Mouse (Mus musculus) heart, adult 9 months (tissue): ENCODE measurements around the gene Fam81a.

Experiments
- DNase-seq, 2 experiments: peaks; one replicate each; pipeline ENCODE4 v3.0.0; 2022; ENCODE audit warnings: low spot score in 2 of 2

The Fam81a gene

DNA sequence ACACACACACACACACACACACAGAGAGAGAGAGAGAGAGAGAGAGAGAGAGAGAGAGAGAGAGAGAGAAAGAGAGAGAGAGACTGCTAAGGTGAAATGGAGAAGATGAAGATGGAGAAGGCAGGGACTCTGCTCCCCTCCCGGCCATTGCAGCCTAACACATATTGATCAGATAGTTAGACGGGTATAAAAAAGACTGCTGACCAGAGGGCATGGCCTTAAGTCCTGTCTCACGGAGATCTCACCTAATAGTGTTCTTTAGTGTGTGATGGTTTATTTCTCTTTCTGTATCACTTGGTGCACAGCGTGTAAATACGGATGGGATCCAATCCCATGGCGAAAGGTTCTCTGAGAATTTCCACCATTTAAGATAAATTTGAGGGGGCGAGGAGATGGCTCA, at the start of gene Fam81a:
TSS of gene Fam81a (minus strand) at position 101 of the 400 bp plus-strand sequence.
- no peak for DNase-seq

DNA sequence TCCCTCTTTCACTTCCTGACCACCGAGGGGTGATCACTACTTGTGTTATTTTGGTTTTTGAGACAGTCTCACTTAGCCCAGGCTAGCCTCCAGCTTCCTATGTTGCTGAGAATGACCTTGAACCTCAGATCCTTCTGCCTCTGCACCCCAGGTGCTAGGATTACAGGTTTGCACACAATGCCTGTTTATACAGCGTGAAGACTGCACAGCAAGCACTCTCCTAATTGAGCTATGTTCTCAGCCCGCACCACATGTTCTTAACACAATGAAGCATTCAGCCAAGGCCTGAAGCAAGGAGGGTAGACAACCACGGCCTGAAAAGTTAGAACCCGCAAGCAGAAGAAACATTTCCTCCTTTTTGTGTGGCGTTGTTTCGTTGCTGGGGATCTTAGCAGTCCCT, 40.3 kb upstream of the Fam81a start:
- no peak for DNase-seq

DNA sequence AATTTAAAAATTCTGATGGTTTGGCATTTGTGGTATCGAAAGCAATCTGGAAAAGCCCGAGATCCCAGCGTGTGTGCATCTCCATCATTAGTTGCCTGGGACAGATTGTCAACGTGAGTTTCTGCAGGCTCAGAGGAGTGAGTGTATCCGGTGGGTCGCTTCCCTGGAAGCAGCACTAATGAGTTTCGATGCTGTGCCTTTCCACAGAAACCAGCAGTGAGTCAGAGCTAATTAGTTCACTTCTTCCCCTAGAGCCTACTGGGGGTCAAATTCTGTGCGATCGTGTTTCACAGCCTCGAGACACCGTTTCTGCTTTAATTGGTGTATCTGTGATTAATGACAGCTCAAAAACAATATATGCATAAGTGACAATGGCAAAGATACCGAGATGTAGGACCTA, 39.4 kb upstream of the Fam81a start:
- no peak for DNase-seq

DNA sequence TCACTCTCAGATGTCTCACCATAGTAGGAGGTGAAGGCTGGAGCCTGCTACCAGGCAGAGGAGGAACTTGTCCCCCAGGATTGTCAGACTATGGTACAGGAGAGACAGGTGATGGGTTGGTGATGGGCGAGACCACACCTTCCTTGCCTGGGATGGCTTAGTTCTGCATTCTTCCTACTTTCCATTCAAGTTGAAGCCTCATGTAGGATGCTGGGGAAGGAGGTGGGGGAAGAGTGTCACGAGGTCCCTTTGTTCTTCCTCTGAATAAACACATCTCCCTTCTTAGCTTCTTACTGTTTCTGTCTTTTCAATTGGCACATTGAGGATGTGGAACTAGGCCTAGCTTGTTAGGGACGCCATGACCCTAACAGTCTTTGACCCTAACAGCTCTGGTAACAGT, 33.9 kb upstream of the Fam81a start:
- no peak for DNase-seq

DNA sequence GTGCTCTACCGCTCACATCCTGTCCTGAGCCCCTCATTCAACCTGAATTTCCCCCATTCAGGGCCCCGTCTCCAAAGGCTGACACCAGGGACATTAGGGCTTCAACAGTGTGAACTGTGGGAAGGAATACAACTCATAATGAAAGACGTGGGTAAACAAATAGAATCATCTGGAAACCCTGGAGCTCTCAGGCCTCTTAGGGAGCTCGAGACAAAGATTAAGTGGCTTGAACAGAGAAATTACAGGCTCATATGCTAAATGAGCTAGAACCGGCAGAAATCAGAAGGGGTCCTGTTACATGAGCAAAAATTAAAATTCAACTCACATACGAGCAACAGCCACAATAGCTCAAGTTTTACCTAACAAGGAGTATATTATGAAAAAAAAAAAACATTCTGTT, 32.5 kb upstream of the Fam81a start:
- no peak for DNase-seq

DNA sequence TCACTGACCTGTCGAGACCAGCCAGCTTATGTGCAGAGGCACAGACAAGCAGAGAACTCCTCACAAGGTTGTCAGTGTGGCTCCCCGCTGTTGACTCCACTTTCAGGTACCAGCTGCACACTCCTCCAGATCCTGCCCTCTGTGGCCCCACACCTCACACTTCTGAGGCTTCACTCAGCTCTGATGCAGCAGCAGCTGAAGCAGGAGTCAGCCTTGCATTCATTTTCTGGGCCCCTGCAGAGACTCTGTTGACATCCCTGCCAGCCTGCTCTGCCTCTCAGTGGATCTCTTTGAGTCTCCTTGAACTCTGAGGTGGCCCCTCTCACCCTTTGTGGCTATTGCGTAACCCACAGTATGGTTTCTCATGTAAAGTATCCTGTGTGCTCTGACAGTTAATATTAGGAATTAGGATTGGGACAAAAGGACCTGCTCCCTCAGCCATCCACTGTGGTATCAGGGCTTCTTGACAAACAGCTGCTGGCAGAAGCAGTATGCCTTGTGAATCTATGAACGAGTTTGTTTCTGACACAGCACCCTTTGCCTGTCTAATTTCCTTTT, 32.0 kb upstream of the Fam81a start:
- no peak for DNase-seq

DNA sequence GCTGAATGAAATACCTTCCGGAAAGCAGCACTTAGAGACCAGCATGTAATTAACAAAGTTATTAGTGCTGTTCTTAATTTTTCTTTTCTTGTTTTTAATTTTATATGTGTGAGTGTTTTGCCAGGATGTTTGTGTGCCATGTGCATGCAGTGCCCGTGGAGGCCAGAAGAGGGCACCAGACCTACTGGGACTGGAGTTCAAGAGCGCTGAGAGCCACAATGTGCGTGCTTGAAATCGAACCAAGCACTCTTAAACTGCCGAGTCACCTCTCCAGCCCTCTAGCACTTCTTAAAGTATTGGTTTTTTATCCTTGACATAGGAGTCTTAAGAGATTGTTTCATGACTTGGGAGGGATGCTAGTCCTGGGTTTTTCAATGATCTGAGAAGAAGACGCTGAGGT, 26.6 kb upstream of the Fam81a start:
- no peak for DNase-seq

DNA sequence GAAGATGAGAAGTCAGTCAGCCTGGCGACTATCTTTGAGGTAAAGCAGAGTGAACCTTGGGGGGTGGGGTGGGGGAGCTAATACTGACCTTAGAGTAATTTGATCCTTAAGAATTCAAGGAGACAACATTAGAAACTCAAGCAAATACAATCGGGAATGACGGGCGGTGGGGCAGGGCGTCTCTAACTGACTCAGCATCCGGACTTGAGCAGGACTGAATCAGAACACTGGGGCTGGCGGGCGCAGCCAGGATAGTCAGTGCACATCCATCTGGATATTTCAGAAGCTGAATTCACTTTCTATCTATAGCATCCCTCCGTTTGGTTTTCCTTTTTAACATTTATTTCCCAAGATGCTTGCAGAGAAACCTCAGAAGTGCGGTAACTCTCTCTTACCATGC, 17.7 kb upstream of the Fam81a start:
- DNase-seq, result no peak

DNA sequence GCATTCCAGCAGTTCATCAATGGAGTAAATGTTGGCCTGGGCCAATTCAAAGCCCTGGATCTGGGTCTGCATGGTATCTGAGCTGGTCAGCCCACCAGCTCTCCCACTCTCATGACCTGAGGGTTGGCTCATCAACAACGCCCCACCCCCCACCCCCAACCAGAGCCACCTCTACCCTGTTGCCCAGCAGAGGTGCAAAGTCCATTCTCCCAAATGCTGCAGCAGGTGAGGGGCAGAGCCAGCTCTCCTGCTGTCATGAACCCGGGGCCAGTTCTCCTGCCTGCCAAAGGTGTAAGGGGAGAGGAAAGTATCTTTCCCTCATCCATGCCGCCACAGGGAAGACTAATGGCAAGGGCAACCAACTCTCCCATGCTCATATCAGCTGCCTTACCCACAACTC, 5.3 kb upstream of the Fam81a start:
- no peak for DNase-seq

DNA sequence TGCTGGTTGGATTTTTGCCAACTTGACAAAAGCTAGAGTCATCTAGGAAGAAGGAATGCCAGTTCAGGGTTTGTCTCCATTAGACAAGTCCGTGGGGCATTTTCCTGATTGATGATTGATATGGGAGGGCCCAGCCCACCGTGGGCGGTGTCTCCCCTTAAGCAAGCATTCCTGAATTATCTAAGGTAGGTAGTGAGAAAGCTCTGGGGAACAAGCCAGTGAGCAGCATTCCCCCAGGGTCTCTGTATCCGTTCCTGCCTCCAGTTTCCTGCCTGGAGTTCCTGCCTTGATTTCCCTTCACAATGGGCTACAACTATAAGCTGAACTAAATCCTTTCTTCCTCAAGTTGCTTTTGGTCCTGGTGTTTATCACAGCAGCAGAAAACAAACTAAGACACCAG, 3.1 kb upstream of the Fam81a start:
- DNase-seq, result no peak

DNA sequence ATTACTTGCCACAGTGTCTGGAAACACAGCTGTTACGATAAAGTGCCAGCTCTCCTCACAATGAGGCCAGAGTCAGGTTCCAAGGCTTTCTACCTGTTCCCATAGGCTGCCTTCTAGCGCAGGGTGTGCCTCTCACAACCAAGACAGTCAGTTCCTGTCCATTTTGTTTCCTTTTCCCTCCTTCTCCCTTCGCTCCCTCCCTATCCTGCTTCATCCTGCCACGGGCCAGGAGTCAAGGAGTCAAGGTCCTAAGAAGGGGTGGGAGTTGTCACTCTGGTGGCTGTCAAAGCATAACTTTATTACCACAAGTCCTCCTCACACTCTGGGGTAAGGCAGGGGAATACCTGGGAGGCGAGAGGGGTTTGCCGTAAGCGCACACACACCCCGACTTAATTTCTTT, 966 bp upstream of the Fam81a start:
- DNase-seq, result no peak

DNA sequence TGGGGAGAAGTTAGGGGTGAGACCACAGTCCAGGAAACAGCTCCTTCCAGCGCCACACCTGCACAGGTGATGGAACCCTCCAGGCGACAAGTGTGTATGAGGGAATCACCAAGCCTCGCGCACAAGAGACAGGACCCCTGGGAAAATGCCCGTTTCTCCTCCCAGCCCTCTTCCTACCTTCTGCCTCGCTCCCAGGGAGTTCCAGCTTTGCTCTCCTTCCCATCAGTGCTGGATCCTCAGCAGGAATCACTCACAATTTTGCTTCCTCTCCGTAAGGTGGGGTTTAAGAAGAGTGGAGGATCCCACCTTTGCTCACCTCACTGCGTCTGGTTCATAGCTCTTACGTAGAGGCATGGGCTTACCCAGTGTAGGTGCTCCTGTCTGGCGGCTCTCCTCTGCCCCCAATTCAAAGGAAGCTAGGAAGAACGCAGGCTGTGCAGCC, 454 bp downstream of the Fam81a start:
- no peak for DNase-seq

DNA sequence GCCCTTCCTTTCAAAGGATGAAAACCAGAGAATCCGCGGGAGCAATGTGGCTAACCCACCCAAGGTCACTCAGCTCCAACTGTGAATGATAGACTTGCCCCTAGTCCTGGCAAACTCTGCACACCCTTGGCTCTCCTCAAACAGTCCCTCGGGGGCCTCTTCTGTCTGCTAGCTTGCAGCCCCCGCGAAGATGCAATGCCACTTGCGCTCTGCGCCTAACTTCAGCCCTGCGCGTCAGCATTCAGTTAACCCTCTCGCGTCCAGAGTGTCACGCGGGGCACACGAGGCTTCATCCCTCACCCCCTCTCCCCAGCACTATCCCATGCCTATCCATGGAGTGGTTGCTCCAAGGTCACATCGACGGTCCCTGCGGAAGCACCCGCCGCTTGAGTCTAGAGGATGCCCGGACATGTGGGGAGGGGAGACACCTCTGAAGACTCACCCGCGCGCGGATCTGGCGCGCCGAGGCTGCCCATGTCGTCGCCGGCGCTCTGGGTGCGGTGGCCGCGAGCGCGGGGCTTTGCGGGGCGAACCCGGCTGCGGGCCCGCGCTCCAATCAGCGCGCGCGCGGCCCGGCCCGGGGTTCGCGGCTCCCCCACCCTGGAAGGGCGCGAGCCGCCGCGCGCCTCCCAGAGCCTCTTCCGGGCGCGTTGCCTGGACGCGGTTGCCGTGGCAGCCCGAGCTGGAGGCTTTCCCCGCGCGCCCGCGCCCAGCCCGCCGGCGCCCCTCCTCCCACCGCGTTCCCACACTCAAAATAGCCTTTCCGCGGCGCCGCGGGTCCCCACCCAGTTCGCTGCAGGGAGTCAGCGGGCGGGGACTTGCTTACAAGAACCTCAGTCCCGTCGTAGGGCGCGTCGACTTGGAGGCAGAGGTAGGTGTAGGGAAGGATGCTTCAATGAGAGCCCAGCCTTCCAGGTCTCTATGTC, 1.2 kb downstream of the Fam81a start:
- DNase-seq, result peak; percentile 57 to 74

DNA sequence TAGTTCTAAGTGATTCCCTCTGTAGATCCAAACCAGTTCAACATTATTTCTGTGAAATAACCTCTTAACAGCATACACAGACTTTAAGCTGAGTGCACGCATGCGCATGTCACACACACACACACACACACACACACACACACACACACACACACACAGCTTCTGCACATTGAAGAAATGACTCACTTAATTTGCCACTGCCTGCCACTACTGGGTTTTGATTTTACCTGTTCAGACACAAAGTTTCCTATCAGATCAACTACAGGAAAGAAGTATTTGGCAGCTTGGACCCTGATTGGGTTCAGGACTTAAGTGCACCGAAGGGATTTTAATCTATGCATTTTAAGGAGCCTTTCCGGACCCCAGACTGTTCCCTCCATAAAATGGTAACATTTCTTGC, 2.0 kb downstream of the Fam81a start:
- DNase-seq, result no peak

DNA sequence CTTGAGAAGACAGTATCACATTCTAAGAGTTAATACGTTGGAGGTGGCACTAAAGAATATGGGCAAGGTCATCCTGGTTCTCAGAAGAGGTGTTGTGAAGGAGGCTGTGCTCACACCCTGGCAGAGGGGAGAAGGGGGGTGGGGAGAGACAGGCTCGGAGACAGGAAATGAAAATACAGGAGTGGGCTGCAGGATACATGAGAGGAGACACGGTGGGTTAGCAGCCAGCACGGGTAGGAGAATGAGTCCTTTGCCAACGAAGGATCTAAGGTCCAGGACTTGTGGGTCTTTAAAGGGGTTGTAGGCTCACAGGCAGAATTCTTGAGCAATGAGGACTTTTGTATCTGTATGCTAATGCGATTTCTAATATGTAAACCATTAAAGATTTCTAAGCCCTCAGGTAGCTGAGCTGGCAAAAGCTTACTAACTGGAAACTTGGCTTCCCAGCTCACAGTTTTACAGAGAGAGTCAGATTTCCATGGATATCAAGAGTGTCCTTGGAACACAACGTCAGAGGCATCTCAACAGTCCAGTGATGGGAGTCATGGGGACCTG, 3.0 kb downstream of the Fam81a start:
- DNase-seq, result no peak

DNA sequence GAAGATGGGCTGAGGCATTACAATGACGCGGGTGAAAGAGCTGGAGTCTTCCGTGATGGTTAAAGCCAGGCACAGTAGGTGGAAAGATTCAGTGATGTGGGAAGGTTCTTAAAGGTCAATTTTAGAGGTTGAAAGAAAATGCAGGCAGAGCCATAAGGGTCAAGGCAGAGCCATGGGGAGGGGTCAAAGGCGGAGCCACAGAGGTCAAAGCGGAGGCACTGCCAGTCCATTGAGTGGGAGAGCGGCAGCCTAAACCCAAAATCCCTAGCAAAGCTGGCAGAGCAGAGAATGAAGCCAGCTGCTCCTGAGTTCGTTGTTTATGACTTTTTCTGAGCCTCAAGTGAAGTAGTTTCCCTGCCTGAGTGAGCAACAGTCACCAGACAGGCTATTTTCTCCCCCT, 3.8 kb downstream of the Fam81a start:
- no peak for DNase-seq

DNA sequence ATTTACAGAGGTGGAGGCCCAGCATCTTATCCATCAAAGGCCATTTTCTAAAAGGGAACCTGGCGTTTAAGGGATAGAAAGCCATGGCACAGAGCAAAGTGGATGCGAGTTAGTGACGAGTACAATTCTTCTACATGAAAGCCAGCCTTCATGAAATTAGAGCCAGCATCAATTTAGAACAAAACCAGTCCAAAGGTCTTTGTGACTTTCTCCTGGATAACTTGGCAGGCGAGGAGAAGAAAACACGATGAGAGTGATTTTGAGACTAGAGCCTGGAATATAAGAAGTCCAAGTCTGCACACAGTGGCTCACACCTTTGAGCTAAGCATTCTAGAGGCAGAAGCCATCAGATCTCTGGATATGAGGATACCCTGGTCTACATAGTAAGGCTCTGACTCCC, 4.4 kb downstream of the Fam81a start:
- DNase-seq, result no peak

DNA sequence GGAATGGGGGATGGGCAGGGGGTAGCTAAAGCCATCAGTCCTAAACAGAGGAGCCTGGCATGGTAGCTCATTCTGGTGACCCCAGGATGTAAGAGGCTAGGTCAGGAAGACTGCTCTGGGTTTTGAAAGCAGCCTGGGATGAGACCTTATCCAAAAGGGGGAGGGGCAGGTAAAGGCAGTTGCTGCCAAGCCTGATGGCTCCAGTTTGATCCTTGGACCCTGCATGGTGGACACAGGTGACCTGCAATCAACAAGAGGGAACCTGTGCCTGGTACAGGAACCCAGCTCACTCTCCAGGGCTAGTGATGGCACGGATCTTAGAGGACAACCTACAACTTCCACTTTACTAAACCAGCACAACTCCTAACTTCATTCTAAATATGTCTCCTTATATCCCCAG, 7.2 kb downstream of the Fam81a start:
- no peak for DNase-seq

DNA sequence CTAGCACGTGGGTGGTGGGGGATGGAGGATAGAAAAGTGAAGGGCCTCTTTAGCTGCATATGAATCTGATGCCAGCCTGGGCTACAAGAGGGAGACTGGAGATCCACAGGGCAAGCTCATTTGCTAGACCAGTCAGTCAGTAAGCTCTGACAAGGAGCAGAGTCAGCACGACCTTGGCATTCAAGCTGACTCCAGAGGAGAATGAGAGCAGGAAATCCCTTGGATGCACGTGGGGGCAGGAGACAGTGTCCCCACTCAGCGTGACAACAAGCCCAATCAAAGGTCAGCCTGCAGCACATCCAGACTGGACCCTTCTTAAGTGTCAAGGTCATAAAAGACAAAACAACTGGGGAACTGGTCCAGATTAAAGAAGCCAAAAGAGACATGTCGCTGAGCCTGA, 7.6 kb downstream of the Fam81a start:
- no peak for DNase-seq

DNA sequence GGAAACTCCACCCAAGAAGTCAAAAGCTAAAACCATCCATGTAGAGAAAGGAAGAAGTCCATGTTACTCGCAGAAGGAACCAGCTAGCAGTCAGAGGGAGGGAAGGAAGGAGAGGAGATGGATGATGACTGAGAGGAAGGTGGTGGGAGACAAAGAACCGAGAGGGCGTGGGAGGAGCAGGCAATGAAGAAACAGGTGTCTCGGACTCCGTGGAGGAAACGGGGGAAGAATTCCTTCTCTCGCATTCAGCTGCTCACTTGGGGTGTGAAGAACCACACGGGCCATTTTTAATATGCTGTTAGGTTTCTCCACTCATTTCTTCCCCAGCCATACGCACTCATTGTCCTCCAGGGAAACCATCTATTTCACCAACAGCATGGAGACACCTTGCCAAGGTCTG, 8.1 kb downstream of the Fam81a start:
- no peak for DNase-seq

DNA sequence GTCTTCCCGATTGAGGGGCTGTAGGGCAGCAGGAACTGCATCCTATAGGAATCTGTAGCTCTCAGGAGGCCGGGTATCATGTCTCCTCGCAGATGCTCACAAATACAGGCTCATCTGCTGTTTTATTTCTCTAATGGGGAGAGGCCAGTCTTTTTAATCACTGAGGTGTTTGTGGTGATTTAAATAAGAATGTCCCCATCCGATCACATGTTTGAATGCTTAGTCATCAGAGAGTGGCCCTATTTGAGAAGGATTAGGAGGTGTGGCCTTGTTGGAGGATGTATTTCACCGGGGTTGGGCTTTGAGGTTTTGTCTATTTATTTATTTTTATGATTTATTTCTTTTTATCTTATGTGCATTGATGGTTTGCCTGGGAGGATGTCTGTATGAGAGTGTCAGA, 11.6 kb downstream of the Fam81a start:
- DNase-seq, result no peak

DNA sequence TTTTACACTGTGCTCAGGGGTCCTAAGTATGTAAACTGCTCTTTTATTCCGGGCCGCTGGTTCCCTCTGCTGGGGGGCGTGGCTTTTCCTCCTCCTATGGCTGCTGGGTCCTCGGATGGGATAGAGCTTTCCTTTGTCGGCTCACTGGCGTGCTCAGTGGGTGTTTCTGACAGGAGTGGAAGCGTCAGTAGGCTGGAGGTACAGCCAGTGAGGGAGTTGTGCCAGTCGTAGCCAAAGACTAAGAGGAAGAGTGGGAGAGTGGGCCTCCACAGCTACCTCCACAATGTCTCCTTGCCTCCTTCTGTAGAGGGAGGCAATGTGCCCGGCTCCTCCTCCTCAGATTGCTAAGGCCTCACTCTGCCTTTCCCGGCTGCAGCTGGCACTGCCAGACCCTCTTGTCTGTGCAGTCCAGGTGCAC, 30.5 kb downstream of the Fam81a start:
- no peak for DNase-seq

DNA sequence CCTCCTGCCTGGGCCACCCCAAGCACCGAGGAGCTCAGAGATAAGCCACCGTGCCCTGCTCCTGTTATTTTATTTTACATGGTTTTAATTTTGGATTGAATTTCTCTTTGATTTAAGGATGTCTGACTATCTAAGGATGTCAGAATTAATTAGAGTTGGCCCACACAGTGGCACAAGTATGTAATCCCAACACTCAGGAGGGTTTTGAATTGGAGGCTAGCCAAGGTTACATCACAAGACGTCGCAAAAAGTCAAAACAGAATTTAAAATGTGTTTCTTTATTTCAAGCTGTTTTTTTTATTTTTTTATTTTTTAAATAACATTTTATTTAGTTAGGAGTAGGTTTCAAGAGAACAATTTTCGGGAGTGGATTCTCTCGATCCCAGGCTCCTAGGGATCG, 31.5 kb downstream of the Fam81a start:
- DNase-seq, result no peak
